Mouse (Mus musculus) brain, embryonic 14.5 days (tissue): ENCODE measurements around the gene Gm21812. TPM values are rescaled to one million over a fixed set of nuclear protein-coding genes. Genes with fewer than 3 reads are reported as not detected.
"Not testable (repeated sequence)": the region's sequence is repeated elsewhere in the genome, so short reads cannot be mapped to it uniquely, and the experiment has no call there.

Experiments used
- DNase-seq: peaks from one replicate; pipeline ENCODE4 v3.0.0-alpha.2; 2011; ENCODE audit warnings: low read depth
- polyA plus RNA-seq: library from polyadenylated mRNA; depleted of rRNA; stranded (reverse); fragments of >200 nt; gene quantifications from 2 replicates; pipeline ENCODE4 v1.2.3, GENCODE M21; 2012; rRNA removed

Gm21812 gene
- polyA plus RNA-seq: not detected in 2 replicates

DNA sequence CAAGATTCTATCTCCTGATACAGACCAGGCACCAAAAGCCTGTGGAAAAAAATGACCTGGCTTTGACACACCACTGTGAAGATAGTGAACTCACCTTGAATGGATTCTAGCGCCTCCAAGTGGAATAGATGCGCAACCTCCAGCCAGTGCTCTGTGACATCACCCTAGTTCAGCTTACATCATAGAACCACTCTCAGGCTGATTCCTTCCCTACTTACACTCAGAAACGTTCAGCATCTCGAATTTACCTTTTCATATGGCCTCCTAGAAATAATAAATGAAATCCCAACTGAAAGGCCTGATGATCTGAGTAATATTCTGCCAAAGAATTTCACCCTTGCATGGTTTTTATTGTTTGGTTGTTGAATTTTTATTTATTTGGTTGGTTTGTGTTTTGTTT is at the start of gene Gm21812:
Gm21812 (minus strand) TSS at position 101 of the 400 bp plus-strand sequence.
- not testable (repeated sequence) for DNase-seq

Other genes with a start within 250 kb of the Gm21812 start
- not detected in 2 replicates for gene Gm21292, start 213.3 kb downstream of the Gm21812 start, polyA plus RNA-seq
- not detected in 2 replicates for gene Gm21721, start 145.0 kb downstream of the Gm21812 start, polyA plus RNA-seq
- gene Gm21874, start 69.0 kb upstream of the Gm21812 start, polyA plus RNA-seq: not detected in 2 replicates